Mouse (Mus musculus) activated CD4-positive, CD25-positive, alpha-beta regulatory T cell, adult 4 months (primary cell): Measurements from ENCODE around the gene Hist1h4f. TPM values are rescaled to one million over a fixed set of nuclear protein-coding genes. Genes with fewer than 3 reads are reported as not detected.
"Not testable (repeated sequence)": the region's sequence is repeated elsewhere in the genome, so short reads cannot be mapped to it uniquely, and the experiment has no call there.

Experiments used
- ATAC-seq: one replicate; pipeline ENCODE4 v1.8.0; 2017
- polyA plus RNA-seq, 2 experiments: library from polyadenylated mRNA; unstranded; fragments of 100-300 nt; shearing (Covaris generic); gene quantifications; one replicate each; pipeline ENCODE4 v1.2.1; 2017

Hist1h4f gene
- polyA plus RNA-seq, 2 experiments from 2014 or later: 2.8 TPM; not detected in 1

DNA sequence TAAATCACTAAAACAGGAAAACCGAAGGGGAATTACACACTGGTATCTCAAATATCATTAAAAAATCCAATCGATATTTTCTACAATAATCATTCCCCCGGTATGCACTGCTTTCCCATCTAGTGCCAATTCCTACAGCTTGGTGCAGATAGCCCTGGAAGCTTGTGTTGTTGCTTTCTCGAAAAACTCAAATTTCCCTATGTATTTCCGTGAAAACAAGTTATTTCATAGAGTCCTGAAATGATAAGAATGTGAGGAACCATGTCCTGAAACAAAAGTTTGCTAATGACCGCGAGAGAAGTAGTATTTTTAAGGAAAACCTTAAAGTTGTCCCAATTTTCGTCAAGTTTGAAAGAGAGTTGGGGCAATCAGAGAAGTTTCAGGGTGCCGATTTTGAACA lies 2.9 kb upstream of the Hist1h4f start:
- ATAC-seq: no peak

DNA sequence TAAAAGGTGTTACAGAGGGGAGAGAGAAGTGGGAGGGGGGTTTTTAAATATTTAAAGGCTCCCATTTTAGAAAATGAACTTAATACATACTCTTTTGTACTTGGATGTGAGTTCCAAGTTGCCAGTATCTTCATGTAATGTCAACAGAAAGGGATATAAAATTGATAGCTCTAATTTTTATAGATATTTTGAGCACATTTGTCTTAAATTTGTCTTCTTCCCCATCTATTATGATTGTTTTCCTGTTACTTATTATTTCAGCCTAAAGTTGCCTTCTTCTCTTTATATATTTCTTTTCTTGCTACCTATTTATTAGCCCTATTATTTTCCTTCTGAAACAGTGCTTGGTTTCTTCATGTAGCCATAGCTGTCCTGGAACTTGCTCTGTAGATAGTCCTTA lies 1.5 kb upstream of the Hist1h4f start, which contains the start of gene Hist1h1d:
Gene Hist1h1d, plus strand, starts transcription at position 301 of the 400 bp plus-strand sequence.
- no peak for ATAC-seq

DNA sequence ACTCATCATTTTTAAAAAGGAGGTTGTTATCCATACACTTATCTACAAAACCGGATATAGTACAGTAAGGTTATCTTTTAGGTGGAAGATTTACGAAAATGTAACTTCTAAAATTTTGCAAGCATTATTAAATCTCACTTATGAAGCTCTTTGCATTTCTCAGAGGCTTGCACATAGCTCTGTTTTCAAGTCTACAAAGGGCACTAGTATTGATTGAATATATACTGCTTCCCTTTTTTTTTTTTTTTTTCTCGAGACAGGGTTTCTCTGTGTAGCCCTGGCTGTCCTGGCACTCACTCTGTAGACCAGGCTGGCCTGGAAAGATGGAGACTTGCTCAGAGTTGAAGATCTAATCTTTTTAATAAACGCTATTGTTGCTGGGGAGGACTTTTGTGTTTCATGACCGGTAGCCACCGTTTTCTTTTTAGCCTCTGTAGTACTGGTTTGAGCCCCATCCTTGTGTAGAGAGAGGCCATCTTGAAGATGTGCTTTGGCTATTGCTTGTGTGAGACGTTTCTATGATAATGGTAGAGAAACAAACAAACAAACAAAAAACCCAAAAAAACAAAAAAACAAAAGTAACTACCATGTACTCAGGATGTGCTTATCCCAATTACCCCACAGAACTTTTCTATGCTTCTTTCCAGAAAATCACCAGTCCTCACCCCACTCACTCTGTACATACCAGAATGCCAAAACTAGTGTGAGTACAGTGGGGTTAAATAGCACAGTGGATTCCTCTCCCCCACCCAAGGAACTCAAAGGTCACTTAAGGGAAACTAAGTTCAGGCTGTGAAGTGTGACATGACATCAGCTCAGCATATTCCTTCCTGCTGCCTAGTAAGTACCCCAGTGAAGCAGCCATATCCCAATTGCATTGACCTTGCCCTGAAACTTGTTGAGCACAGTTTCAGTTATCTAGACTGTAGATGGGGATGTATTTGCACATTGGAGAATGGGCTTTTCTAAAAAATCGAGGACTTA lies 775 bp upstream of the Hist1h4f start:
- ATAC-seq: no peak

DNA sequence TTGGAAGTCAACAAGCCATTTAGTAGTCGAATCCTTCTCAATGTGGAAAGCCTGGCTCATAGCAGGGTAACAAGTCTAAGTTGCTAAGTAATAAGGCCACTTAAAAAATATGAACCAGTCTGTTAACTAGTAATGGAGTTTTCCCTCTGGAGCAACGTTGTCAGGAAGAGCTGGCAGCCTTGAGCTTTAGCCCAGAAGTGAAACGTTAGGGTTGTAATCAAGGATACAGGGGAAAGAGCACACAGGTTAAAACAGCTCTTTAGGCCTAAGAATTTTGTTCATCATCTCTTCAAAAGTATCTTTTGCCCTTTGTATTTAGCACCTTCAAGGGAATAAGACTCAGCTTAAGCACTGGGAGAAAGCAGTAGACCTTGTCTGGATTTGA lies 695 bp downstream of the Hist1h4f start:
- no peak for ATAC-seq

DNA sequence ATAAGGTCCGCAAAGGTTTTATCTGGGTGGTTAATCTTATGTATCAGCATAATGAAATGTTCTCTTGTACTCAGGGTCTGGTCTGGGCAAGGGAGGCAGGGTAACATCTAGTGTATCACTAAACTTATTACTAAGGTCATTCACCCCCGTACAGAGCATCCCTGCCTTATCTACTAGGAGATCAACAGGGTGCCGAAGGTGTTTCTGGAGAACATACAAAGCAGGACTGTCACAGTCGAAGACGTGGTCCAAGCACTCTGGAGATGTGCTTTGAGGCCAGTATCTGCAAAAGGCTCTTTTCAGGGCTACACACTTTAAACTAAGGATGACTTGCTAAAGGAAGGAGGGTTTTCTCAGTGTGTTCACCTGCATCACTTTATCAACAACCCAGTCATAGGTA lies 4.8 kb downstream of the Hist1h4f start:
- ATAC-seq: no peak

DNA sequence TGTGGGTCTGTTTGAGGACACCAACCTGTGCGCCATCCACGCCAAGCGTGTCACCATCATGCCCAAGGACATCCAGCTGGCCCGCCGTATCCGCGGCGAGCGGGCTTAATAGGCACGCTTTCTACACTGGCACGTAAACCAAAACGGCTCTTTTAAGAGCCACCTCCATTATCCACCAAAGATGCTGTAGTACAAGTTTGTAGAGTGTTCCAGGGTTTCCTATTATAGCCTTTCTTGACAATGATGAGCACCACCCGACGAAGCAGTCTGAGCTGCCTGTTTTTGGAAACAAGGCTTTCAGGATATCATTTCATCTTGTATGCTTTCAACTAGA lies 6.7 kb downstream of the Hist1h4f start:
- peak; percentile 4 for ATAC-seq

DNA sequence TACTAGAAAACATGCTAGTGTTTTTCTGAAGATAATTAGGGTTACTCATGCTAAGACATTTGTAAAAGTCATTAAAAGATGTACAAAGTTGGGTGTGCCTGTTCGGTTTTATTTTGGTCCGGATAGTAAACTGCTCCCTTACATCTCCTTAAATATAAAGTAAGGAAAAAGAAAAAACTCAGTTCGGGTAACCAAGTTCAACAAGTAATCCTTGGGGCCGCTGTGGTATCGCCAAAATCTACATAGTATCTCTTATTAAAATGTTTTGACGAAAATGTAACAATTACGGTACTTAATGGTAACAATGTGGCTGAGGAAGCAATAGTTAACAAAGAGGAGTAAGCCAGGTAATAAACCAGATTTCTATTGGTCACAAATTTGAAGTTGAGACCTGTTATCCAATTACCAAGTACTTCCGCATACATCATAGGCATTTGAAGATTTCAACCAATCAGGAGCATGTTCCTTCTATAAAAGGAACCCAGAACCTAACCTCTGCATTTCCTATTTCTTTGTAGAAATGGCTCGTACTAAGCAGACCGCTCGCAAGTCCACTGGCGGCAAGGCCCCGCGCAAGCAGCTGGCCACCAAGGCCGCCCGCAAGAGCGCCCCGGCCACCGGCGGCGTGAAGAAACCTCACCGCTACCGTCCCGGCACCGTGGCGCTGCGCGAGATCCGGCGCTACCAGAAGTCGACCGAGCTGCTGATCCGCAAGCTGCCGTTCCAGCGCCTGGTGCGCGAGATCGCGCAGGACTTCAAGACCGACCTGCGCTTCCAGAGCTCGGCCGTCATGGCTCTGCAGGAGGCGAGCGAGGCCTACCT lies 7.3 kb downstream of the Hist1h4f start, which contains the start of gene Hist1h3f:
Gene Hist1h3f, plus strand, starts transcription at position 88 of the 822 bp plus-strand sequence.
- ATAC-seq: peak; percentile 79

DNA sequence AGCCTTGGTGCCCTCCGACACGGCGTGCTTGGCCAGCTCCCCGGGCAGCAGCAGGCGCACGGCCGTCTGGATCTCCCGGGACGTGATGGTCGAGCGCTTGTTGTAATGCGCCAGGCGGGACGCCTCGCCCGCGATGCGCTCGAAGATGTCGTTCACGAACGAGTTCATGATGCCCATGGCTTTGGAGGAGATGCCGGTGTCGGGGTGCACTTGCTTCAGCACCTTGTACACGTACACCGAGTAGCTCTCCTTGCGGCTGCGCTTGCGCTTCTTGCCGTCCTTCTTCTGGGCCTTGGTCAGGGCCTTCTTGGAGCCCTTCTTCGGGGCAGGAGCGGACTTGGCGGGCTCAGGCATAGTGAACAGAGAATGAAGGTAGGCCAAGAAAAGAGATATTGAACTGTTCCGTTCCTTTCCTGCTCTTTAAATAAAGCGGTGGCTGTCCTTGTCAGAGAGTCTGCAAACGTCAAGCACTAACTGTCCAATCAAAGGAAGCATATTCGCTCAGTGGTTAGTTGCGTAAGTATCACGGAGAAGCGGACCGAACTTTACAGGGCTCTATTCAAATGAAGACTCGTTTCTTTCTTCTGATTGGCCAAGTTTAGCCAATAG lies 8.3 kb downstream of the Hist1h4f start, which contains the start of gene Hist1h2bh:
Gene Hist1h2bh, minus strand, starts transcription at position 394 of the 609 bp plus-strand sequence.
- ATAC-seq: peak; percentile 91

DNA sequence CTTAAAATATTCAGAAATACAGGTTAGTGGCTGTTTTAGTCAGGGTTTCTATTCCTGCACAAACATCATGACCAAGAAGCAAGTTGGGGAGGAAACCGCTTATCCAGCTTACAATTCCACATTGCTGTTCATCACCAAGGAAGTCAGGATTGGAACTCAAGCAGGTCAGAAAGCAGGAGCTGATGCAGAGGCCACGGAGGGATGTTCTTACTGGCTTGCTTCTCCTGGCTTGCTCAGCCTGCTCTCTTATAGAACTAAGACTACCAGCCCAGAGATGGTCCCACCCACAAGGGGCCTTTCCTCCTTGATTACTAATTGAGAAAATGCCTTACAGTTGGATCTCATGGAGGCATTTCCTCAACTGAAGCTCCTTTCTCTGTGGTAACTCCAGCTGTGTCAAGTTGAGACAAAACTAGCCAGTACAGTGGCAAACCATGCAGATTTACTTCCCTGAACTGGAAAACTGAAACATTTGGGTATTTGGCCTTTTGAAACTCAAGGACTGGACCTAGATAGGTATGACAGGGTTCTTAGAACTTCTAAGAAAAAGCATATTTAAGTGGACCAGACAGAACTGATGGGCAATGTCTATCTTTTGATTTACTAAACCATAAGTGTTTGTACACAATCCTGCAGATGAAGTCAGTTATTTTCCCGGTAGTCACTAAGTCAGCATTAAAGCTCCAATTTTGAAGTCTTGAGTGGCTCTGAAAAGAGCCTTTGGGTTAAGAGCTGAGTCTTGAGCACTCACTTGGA lies 9.0 kb downstream of the Hist1h4f start:
- ATAC-seq: not testable (repeated sequence)

DNA sequence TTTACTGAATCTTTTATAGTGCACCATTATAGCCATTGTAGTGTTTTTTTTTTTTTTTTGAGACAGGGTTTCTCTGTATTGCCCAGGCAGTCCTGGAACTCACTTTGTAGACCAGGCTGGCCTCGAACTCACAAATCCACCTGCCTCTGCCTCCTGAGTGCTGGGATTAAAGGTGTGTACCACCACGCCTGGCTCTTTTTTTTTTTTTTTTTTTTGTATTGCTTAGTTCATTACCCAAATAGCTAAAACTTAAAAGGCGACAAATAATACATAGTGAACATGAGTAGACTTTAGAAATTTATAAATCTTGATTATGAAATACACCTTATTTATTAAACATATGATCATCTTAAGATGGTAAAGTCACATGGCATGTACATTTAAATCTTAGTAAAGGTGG lies 10.0 kb downstream of the Hist1h4f start:
- no peak for ATAC-seq

- ATAC-seq: not testable (repeated sequence)
Measured at GRCm38 (mm10) chr13:23539821-23540220, 11.6 kb downstream of the Hist1h4f start.

DNA sequence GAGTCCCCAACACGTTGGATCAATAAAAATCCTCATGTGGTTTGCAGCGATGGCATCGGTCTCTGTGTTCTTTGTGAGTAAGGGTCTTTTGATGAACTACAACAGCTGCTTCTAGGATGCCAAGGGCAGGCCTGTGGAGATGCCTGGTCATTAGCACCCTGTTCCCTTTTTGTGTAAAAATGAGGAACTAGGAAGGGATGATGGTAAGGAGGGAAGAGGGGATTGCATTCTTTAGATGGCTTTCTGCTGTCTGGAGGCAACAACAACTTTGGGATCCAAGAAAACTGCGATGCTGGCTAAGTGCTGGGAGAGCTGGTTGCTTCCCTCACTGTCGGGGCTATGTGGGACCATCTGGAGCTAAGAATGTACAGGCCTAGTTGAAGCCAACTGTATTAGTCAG lies 13.2 kb downstream of the Hist1h4f start:
- no peak for ATAC-seq

GRCm38 (mm10) chr13:23537006-23537710 lies 14.3 kb downstream of the Hist1h4f start:
- ATAC-seq: no peak

DNA sequence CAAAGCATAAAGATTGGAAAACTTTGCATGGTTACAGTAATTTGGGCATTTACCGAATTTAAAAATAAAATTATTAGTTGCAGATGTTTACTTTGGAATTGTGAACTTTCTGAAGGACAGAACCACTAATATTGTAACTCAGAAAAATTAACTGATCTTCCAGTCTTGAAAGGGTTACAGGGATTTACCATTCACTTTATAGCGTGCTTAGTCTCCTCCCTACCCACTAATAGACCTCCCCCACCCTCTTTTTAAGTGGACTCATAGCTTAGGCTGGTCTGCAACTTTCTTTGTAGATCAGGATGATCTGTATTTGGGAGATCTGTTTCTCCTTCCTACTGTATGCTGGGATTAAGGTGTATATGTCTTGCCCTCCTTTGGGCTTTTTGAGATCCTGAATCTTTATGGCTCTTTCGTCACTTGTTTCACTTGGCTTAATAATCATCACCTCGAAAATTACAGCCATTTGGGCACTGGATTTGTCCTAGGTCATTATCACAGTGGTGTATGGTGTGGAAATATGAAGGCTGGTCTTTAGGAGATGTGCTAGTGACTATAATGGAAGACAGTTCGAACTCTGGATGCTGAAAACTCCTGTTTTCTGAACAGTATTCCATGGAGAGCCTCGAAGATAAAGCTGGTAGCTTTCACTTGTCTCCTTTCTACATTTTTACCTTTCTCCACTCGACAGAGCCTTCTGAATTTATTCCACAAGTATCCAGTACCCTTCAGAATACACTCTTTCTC lies 15.2 kb downstream of the Hist1h4f start:
- ATAC-seq: no peak

DNA sequence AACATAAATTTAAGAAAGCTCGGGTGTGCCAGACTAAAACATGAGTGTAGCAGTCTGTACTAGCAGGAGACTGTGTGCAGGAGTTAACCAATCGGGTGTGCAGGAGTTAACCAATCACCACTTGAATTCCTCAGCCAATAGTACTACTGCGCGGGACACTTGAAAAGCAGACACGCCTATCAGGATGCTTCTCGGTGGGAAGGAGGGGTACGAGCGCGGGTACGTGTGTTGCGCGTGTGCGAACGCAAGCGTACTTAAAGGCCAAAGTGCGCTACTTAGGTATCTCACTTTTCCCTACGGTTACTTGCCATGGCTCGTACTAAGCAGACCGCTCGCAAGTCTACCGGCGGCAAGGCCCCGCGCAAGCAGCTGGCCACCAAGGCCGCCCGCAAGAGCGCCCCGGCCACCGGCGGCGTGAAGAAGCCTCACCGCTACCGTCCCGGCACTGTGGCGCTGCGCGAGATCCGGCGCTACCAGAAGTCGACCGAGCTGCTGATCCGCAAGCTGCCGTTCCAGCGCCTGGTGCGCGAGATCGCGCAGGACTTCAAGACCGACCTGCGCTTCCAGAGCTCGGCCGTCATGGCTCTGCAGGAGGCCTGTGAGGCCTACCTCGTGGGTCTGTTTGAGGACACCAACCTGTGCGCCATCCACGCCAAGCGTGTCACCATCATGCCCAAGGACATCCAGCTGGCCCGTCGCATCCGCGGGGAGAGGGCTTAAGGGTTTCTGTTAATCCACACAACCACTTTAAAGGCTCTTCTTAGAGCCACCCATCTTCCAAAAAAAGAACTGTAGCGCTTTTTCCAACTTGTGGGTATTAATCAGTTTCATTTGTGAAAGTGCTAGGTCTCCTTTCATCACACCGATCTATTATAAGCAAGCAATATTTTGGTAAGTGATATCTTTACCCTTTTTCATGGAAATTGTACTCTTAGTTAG lies 16.0 kb downstream of the Hist1h4f start, which contains the start of gene Hist1h3g:
Gene Hist1h3g, plus strand, starts transcription at position 286 of the 939 bp plus-strand sequence.
- peak; percentile 65 for ATAC-seq

GRCm38 (mm10) chr13:23534368-23535131 lies 16.9 kb downstream of the Hist1h4f start:
- ATAC-seq: no peak

- ATAC-seq: peak; percentile 24
Measured at GRCm38 (mm10) chr13:23533560-23534367, 17.7 kb downstream of the Hist1h4f start, which contains the start of gene Hist1h2af. TSS of gene Hist1h2af (plus strand) at chr13:23533906.
